Mouse (Mus musculus) lung, embryonic 14.5 days (tissue): ENCODE data around the gene Rnf126. TPM values are rescaled to one million over a fixed set of nuclear protein-coding genes. Genes with fewer than 3 reads are reported as not detected.

Experiments used
- ATAC-seq: fragments of 200-750 bp; cut with Nextera tagmentation; 2 replicates; pipeline ENCODE4 v1.8.0; 2017; ENCODE audit warnings: mild to moderate bottlenecking, moderate TSS enrichment, moderate library complexity; ENCODE audit not compliant: insufficient read depth
- DNase-seq: peaks from one replicate; pipeline ENCODE4 v3.0.0-alpha.2; 2015
- H3K27ac ChIP-seq: fragments of 300-500 bp; sonication (generic); 2 replicates; pipeline ENCODE4 v1.5.1; 2014; ENCODE audit warnings: low read depth, mild to moderate bottlenecking, moderate library complexity
- H3K27me3 ChIP-seq: fragments of 300-500 bp; sonication (generic); 2 replicates; pipeline ENCODE4 v1.6.1; 2014; ENCODE audit warnings: low read length, control low read depth; ENCODE audit not compliant: insufficient read depth
- H3K36me3 ChIP-seq: fragments of 300-500 bp; sonication (generic); 2 replicates; pipeline ENCODE4 v1.6.1; 2014; ENCODE audit warnings: control low read depth; ENCODE audit not compliant: insufficient read depth
- H3K4me1 ChIP-seq: fragments of 300-500 bp; sonication (generic); 2 replicates; pipeline ENCODE4 v1.6.1; 2014; ENCODE audit warnings: antibody characterized with exemption, control low read depth; ENCODE audit not compliant: insufficient read depth
- H3K4me2 ChIP-seq: fragments of 300-500 bp; sonication (generic); 2 replicates; pipeline ENCODE4 v1.6.1; 2014; ENCODE audit warnings: mild to moderate bottlenecking
- H3K4me3 ChIP-seq: fragments of 300-500 bp; sonication (generic); 2 replicates; pipeline ENCODE4 v1.5.1; 2014; ENCODE audit warnings: low read depth, low read length
- H3K9ac ChIP-seq: fragments of 300-500 bp; sonication (generic); 2 replicates; pipeline ENCODE4 v1.6.1; 2014
- H3K9me3 ChIP-seq: fragments of 300-500 bp; sonication (generic); 2 replicates; pipeline ENCODE4 v1.6.1; 2016; ENCODE audit warnings: low read depth, low read length, control low read depth
- CTCF ChIP-seq: IDR thresholded peaks from 2 replicates; pipeline ENCODE4 v1.5.1; 2016; ENCODE audit warnings: antibody characterized with exemption, low read depth
- WGBS: fragments of 180-500 bp; shearing (Covaris S2); extraction: QIAGEN DNeasy Blood & Tissue Kit; methylation state at CpG from one replicate; pipeline ENCODE4 v1.1.7; 2014; 5-methylcytosine and 5-hydroxymethylcytosine counted together
- polyA plus RNA-seq: library from polyadenylated mRNA; unstranded; fragments of >200 nt; fragmentation: Nextera tagmentation; extraction: Ambion mirVana; gene quantifications from 2 replicates; pipeline ENCODE4 v1.2.1, GENCODE M21; 2014

The Rnf126 gene
- polyA plus RNA-seq, 1 experiment from 2014 or later = 123 TPM

- no peak overlapping the region for H3K9ac ChIP-seq
- no peaks in the 10 kb centered on the region for H3K36me3 ChIP-seq
- WGBS = 50% methylated on average over 5 of the region's 5 CpGs
- H3K4me2 ChIP-seq = no peak overlapping the region
- no peak overlapping the region for H3K4me3 ChIP-seq
- H3K9me3 ChIP-seq = no peaks in the 10 kb centered on the region
- no peak for ATAC-seq
- no peak overlapping the region for H3K27ac ChIP-seq
- no peak for TF ChIP-seq CTCF
- peaks cover 9% of the 10 kb centered on the region for H3K4me1 ChIP-seq
- peaks cover 17% of the 10 kb centered on the region for H3K27me3 ChIP-seq
- no peak for DNase-seq
Measured at GRCm38 (mm10) chr10:79781956-79782355, 15.2 kb upstream of the Rnf126 start.

- no peak for TF ChIP-seq CTCF
- peaks cover 17% of the 10 kb centered on the region for H3K27me3 ChIP-seq
Measured at GRCm38 (mm10) chr10:79781139-79781538, 14.4 kb upstream of the Rnf126 start.

DNA sequence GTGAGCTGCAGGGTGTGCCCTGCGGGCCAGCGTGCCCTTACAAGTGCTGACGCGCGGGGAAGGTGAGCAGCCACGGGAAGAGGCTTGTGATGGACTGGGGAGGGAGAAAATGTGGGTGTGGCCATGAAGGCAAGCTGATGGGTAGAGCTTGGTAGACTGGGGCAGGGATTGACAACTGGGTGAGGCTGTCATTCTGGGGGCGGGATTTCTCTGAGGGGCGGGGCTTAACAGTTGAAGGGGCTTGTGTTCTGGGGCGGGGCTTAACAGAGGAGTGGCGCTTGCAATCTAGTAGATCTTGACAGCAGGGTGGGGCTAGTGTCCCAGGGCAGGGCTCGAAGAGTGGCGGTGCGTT lies 13.9 kb upstream of the Rnf126 start:
- peak overlapping the region; percentile 36; the same call in 1 of the 2 replicates for H3K27ac ChIP-seq
- peaks cover 17% of the 10 kb centered on the region for H3K27me3 ChIP-seq
- H3K4me3 ChIP-seq = peak overlapping the region; percentile 39

More at GRCm38 (mm10) chr10:79781139-79781538, 14.4 kb upstream of the Rnf126 start:
- H3K4me3 ChIP-seq = peak overlapping the region; percentile 39
- H3K9ac ChIP-seq = no peak overlapping the region
- no peak for ATAC-seq
- DNase-seq = no peak
- no peak overlapping the region for H3K27ac ChIP-seq
- 32% methylated on average over 21 of the region's 21 CpGs for WGBS
- peak overlapping the region; percentile 83 for H3K4me2 ChIP-seq
- H3K9me3 ChIP-seq = no peaks in the 10 kb centered on the region
- H3K4me1 ChIP-seq = peaks cover 11% of the 10 kb centered on the region
- no peaks in the 10 kb centered on the region for H3K36me3 ChIP-seq

DNA sequence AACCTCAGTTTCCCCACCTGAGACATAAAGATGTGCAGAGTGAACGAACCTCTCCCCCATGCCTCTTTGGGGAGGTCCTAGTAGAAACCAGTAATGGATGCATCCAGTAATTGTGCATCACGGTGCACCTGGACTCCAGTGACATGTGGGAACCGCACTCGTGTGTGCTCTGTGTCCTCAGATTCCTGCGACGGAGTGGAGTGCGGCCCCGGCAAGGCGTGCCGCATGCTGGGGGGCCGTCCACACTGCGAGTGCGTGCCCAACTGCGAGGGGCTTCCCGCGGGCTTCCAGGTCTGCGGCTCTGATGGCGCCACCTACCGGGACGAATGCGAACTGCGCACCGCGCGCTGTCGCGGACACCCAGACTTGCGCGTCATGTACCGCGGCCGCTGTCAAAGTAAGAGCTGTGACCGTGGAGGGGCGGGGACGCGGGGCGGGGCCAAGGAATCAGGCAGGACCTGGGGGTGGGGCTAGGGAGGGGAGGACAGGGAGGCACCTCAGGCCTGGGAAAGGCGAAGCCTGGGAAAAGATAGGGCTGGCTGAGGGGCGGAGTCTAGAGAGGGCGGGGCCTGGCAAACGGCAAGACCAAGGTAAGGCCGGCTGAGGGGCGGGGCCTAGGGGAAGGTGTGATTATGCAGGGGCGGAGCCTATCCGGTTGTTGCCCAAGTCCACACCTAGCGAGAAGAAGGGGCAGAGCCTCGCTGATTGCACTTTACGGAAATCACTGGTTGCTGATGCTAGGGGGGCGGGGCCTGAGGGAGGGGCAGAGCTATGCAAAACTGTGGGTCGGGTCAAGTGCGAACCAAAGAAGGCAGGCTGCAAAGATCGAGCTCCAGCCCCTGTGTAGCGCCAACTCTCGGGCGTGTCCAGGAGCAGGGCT lies 13.3 kb upstream of the Rnf126 start:
- H3K9me3 ChIP-seq = no peaks in the 10 kb centered on the region; the same call in 1 of the 2 replicates
- peaks cover 11% of the 10 kb centered on the region for H3K4me1 ChIP-seq
- DNase-seq = peak; percentile 96
- no peak overlapping the region for H3K9ac ChIP-seq
- H3K36me3 ChIP-seq = no peaks in the 10 kb centered on the region
- H3K27me3 ChIP-seq = peaks cover 17% of the 10 kb centered on the region
- H3K27ac ChIP-seq = peak overlapping the region; percentile 36; the same call in 1 of the 2 replicates
- peak overlapping the region; percentile 39 for H3K4me3 ChIP-seq
- TF ChIP-seq CTCF = peak; percentile 90
- peak overlapping the region; percentile 83 for H3K4me2 ChIP-seq
- peak; percentile 87 for ATAC-seq
- 2% methylated on average over 55 of the region's 55 CpGs for WGBS

More for the DNA sequence above, 13.9 kb upstream of the Rnf126 start:
- Histone ChIP-seq H3K4me1 (peaks cover 11% of the 10 kb centered on the region), H3K4me2 (peak overlapping the region; percentile 83), H3K9ac (no peak overlapping the region), H3K36me3 (no peaks in the 10 kb centered on the region), H3K9me3 (no peaks in the 10 kb centered on the region)
- peak; percentile 5 for ATAC-seq
- peak; percentile 57 for DNase-seq
- no peak for TF ChIP-seq CTCF
- 2% methylated on average over 13 of the region's 13 CpGs for WGBS

- no peaks in the 10 kb centered on the region; the same call in 1 of the 2 replicates for H3K9me3 ChIP-seq
- no peak for ATAC-seq
- peaks cover 12% of the 10 kb centered on the region for H3K27me3 ChIP-seq
- DNase-seq = no peak
- H3K4me3 ChIP-seq = no peak overlapping the region
- no peak overlapping the region for H3K9ac ChIP-seq
- 24% methylated on average over 2 of the region's 2 CpGs for WGBS
- H3K27ac ChIP-seq = no peak overlapping the region
- no peak overlapping the region for H3K4me2 ChIP-seq
- TF ChIP-seq CTCF = no peak
- H3K4me1 ChIP-seq = peaks cover 11% of the 10 kb centered on the region
- no peaks in the 10 kb centered on the region for H3K36me3 ChIP-seq
Measured at GRCm38 (mm10) chr10:79779193-79779592, 12.4 kb upstream of the Rnf126 start.

DNA sequence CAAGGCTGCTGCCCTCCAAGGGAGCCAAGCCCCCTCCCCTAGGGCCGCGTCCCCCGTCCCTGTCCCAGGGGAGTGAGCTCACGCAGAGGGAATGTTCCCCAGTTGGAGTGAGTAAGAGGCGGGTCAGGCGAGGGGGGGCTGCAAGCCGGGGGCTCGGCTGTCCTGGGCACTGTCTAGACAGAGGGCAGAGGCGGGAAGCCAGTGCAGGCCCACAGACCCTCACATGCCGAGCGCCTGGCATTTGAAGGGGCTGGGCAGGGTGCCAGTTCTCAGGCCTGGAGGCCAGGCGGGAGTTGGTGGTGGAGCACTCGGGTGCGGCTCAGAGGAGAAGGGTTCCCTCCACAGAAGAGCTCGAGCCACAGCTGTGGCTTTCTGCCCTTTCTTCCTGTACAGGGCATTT lies 11.3 kb upstream of the Rnf126 start:
- no peaks in the 10 kb centered on the region for H3K36me3 ChIP-seq
- peak overlapping the region; percentile 67 for H3K9ac ChIP-seq
- TF ChIP-seq CTCF = no peak
- DNase-seq = peak; percentile 81
- H3K4me2 ChIP-seq = peak overlapping the region; percentile 83
- peak overlapping the region; percentile 60; the same call in 1 of the 2 replicates for H3K27ac ChIP-seq
- no peaks in the 10 kb centered on the region; the same call in 1 of the 2 replicates for H3K9me3 ChIP-seq
- peak; percentile 15; the same call in 1 of the 2 replicates for ATAC-seq
- 8% methylated on average over 15 of the region's 15 CpGs for WGBS
- peaks cover 11% of the 10 kb centered on the region for H3K4me1 ChIP-seq
- peaks cover 12% of the 10 kb centered on the region for H3K27me3 ChIP-seq
- H3K4me3 ChIP-seq = peak overlapping the region; percentile 50

DNA sequence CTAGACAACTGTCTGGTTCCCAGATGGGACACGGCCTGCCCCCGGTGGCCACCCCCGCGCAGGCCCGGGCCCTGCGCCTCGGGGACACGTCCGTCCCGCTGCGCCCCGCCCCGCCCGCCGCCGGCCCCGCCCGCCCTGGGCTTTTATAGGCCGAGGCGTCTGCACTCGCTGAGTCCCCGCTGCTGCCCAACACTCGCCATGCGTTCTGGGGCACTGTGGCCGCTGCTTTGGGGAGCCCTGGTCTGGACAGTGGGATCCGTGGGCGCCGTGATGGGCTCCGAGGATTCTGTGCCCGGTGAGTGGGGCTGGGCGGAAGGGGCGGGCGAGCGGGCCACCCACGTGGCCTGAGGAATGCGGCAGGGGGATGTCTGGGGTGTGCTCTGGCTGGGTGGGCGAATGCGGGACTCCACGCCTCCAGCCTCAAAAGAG lies 10.4 kb upstream of the Rnf126 start, which contains the start of gene Fstl3:
Gene Fstl3, plus strand, starts transcription at position 170 of the 429 bp plus-strand sequence.
- H3K4me3 ChIP-seq = peak within 1 kb of the TSS; percentile 50
- 1% methylated on average over 39 of the region's 39 CpGs for WGBS
- DNase-seq = peak; percentile 70
- peaks cover 12% of the 10 kb centered on the region; the same call in 1 of the 2 replicates for H3K27me3 ChIP-seq
- H3K27ac ChIP-seq = peak within 1 kb of the TSS; percentile 60
- no peak for ATAC-seq
- H3K4me1 ChIP-seq = peaks cover 11% of the 10 kb centered on the region
- no peak for TF ChIP-seq CTCF
- H3K36me3 ChIP-seq = no peaks in the 10 kb centered on the region
- peak within 1 kb of the TSS; percentile 67 for H3K9ac ChIP-seq
- H3K4me2 ChIP-seq = peak within 1 kb of the TSS; percentile 83
- H3K9me3 ChIP-seq = no peaks in the 10 kb centered on the region; the same call in 1 of the 2 replicates
